Mouse (Mus musculus): Measurements from ENCODE around the gene Itgav.

DNA sequence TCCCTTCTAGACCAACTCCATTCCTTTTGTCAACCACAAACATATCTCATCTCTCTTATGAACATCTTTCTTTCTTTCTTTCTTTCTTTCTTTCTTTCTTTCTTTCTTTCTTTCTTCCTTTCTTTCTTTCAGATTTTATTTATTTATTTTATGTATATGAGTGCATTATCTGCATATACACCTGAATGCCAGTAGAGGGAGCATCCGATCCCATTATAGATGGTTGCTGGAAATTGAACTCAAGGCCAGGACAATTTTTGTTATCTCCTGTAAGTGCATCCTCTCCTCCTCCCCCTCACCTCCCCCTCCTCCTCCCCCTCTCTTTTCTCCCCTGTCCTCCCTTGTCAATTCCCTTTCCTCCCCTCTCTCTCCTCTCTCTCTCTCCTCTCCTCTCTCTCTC, 25.7 kb upstream of the Itgav start:
- TF ChIP-seq TAL1 (IDR thresholded peaks at IDR 0.05; ENCODE audit: low read length) (no peak), GATA1 (IDR thresholded peaks at IDR 0.05; ENCODE audit: low read length) (no peak)
